Mouse (Mus musculus): ENCODE data around the gene Pygb. TPM values are rescaled to one million over a fixed set of nuclear protein-coding genes. Genes with fewer than 3 reads are reported as not detected.

Pygb gene
- total and polyA plus RNA-seq, 3 experiments, result 36.4 to 47.7 (median 43.2) TPM

GRCm38 (mm10) chr2:150810603-150811002 lies 24.1 kb downstream of the Pygb start:
- H3K9me3 ChIP-seq (replicated peaks; ENCODE audit: low read length), result no peaks in the 10 kb centered on the region
- dilution Hi-C loops (cut with MboI; ENCODE audit: extremely low pct_ligation_motif_present, extremely low pct_unique_long_range_greater_than_20kb, low sequenced_read_pairs), result no loop called here
- no peak overlapping the region for H3K4me3 ChIP-seq (replicated peaks in 1 of 3; ENCODE audit: low read depth in 2 of 3, low read length in 2 of 3, poor library complexity in 1 of 3)
- DNase-seq (ENCODE audit: extremely low read depth), result no peak
- H3K4me2 ChIP-seq (ENCODE audit: insufficient read depth, low read depth, poor library complexity, severe bottlenecking), result no peak overlapping the region
- no peaks in the 10 kb centered on the region for H3K27me3 ChIP-seq (replicated peaks)
- no peak for TF ChIP-seq CHD2 (IDR thresholded peaks at IDR 0.05; ENCODE audit: low read length)
- no peaks in the 10 kb centered on the region for H3K79me2 ChIP-seq (replicated peaks; ENCODE audit: control insufficient read depth, extremely low read depth, insufficient read depth, poor library complexity, severe bottlenecking)
- peaks cover 74 to 97% of the 10 kb centered on the region in 2 experiments for H3K36me3 ChIP-seq (replicated peaks in 1 of 2; ENCODE audit: control insufficient read depth in 1 of 2, insufficient read depth in 1 of 2, low read length in 1 of 2)
- H3K9ac ChIP-seq (ENCODE audit: insufficient read depth, low read depth), result no peak overlapping the region
- in situ Hi-C loops (cut with MboI; ENCODE audit: low pct_ligation_motif_present, low pct_unique_long_range_greater_than_20kb, low sequenced_read_pairs), result no loop called here
- no peak overlapping the region for H3K27ac ChIP-seq (ENCODE audit: insufficient read depth, low read depth)
- H3K4me1 ChIP-seq (ENCODE audit: control insufficient read depth in 1 of 2, insufficient read depth in 2 of 2), result no peaks in the 10 kb centered on the region

DNA sequence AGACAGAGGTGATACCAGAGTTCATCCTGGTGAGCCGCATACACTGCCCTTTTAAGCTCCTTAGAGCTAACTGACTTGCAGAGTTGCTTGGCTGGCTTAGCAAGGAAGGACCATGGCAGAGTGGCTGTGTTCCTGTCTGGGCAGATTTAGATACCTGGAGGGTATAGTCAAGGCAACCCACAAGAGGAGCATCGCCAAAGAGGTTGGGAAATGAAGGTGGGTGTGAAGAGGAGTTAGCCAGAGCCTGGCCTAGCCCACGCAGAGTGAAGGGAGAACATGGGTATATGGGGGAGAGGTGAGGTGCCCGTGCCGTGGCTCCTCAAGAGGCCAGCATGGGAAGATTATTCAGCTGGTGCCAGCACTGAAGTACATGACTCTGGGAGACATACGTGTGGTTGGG lies 26.3 kb downstream of the Pygb start:
- H3K9me3 ChIP-seq (replicated peaks; ENCODE audit: low read length), result no peaks in the 10 kb centered on the region
- H3K9ac ChIP-seq (ENCODE audit: insufficient read depth, low read depth), result no peak overlapping the region
- DNase-seq (ENCODE audit: extremely low read depth), result no peak
- no peaks in the 10 kb centered on the region for H3K4me1 ChIP-seq (ENCODE audit: control insufficient read depth in 1 of 2, insufficient read depth in 2 of 2)
- peaks cover 80 to 98% of the 10 kb centered on the region in 2 experiments for H3K36me3 ChIP-seq (replicated peaks in 1 of 2; ENCODE audit: control insufficient read depth in 1 of 2, insufficient read depth in 1 of 2, low read length in 1 of 2)
- no peak overlapping the region for H3K4me3 ChIP-seq (replicated peaks in 1 of 3; ENCODE audit: low read depth in 2 of 3, low read length in 2 of 3, poor library complexity in 1 of 3)
- H3K4me2 ChIP-seq (ENCODE audit: insufficient read depth, low read depth, poor library complexity, severe bottlenecking), result no peak overlapping the region
- TF ChIP-seq MAX (IDR thresholded peaks at IDR 0.05; ENCODE audit: low read length) (no peak), ZC3H11A (IDR thresholded peaks at IDR 0.05; ENCODE audit: low read depth, low read length) (no peak), ZMIZ1 (IDR thresholded peaks at IDR 0.05; ENCODE audit: low read depth, low read length) (no peak), SIN3A (IDR thresholded peaks at IDR 0.05; ENCODE audit: low read length) (no peak), TBP (conservative IDR thresholded peaks at IDR 0.05; ENCODE audit: low read depth, low read length) (no peak), RAD21 (IDR thresholded peaks at IDR 0.05; ENCODE audit: low read depth, low read length) (no peak), GABPA (IDR thresholded peaks at IDR 0.05; ENCODE audit: insufficient replicate concordance, low read depth, low read length) (no peak), USF1 (IDR thresholded peaks at IDR 0.05; ENCODE audit: low read depth, low read length) (no peak)
- no peaks in the 10 kb centered on the region for H3K27me3 ChIP-seq (replicated peaks)
- no peaks in the 10 kb centered on the region for H3K79me2 ChIP-seq (replicated peaks; ENCODE audit: control insufficient read depth, extremely low read depth, insufficient read depth, poor library complexity, severe bottlenecking)
- no peak overlapping the region for H3K27ac ChIP-seq (ENCODE audit: insufficient read depth, low read depth)
- in situ Hi-C loops (cut with MboI; ENCODE audit: low pct_ligation_motif_present, low pct_unique_long_range_greater_than_20kb, low sequenced_read_pairs), result no loop called here
- dilution Hi-C loops (cut with MboI; ENCODE audit: extremely low pct_ligation_motif_present, extremely low pct_unique_long_range_greater_than_20kb, low sequenced_read_pairs), result no loop called here

GRCm38 (mm10) chr2:150816676-150817402 lies 30.3 kb downstream of the Pygb start:
- Histone ChIP-seq H3K27me3 (replicated peaks) (no peaks in the 10 kb centered on the region), H3K36me3 (replicated peaks in 1 of 2; ENCODE audit: control insufficient read depth in 1 of 2, insufficient read depth in 1 of 2, low read length in 1 of 2) (peaks cover 77 to 96% of the 10 kb centered on the region in 2 experiments), H3K4me2 (ENCODE audit: insufficient read depth, low read depth, poor library complexity, severe bottlenecking) (no peak overlapping the region), H3K9me3 (replicated peaks; ENCODE audit: low read length) (no peaks in the 10 kb centered on the region), H3K79me2 (replicated peaks; ENCODE audit: control insufficient read depth, extremely low read depth, insufficient read depth, poor library complexity, severe bottlenecking) (no peaks in the 10 kb centered on the region), H3K9ac (ENCODE audit: insufficient read depth, low read depth) (no peak overlapping the region), H3K27ac (ENCODE audit: insufficient read depth, low read depth) (no peak overlapping the region), H3K4me3 (replicated peaks in 1 of 3; ENCODE audit: low read depth in 2 of 3, low read length in 2 of 3, poor library complexity in 1 of 3) (no peak overlapping the region), H3K4me1 (ENCODE audit: control insufficient read depth in 1 of 2, insufficient read depth in 2 of 2) (no peaks in the 10 kb centered on the region)
- no peak for DNase-seq (ENCODE audit: extremely low read depth)
- in situ Hi-C loops (cut with MboI; ENCODE audit: low pct_ligation_motif_present, low pct_unique_long_range_greater_than_20kb, low sequenced_read_pairs) (no loop called here), dilution Hi-C loops (cut with MboI; ENCODE audit: extremely low pct_ligation_motif_present, extremely low pct_unique_long_range_greater_than_20kb, low sequenced_read_pairs) (no loop called here)
- TF ChIP-seq POLR2A (IDR thresholded peaks at IDR 0.05; ENCODE audit: low read depth, low read length), result no peak
- no peak for TF ChIP-seq ETS1 (conservative IDR thresholded peaks at IDR 0.05; ENCODE audit: low read depth, low read length)
- no peak for TF ChIP-seq MEF2A (IDR thresholded peaks at IDR 0.05; ENCODE audit: borderline replicate concordance, low read depth, low read length)
- TF ChIP-seq MAX (IDR thresholded peaks at IDR 0.05; ENCODE audit: low read length), result no peak
- TF ChIP-seq CHD1 (IDR thresholded peaks at IDR 0.05; ENCODE audit: low read depth, low read length), result no peak
